Mouse (Mus musculus) lung, embryonic 14.5 days (tissue): Measurements from ENCODE around the gene Slc29a3. TPM values are rescaled to one million over a fixed set of nuclear protein-coding genes. Genes with fewer than 3 reads are reported as not detected.
A peak's percentile ranks its signal among the peaks of the same experiment; 100 is the strongest.

Experiments
- ATAC-seq: fragments of 200-750 bp; cut with Nextera tagmentation; 2 replicates; pipeline ENCODE4 v1.8.0; 2017; ENCODE audit warnings: mild to moderate bottlenecking, moderate TSS enrichment, moderate library complexity; ENCODE audit not compliant: insufficient read depth
- DNase-seq: peaks from one replicate; pipeline ENCODE4 v3.0.0-alpha.2; 2015
- H3K27ac ChIP-seq: fragments of 300-500 bp; sonication (generic); 2 replicates; pipeline ENCODE4 v1.5.1; 2014; ENCODE audit warnings: low read depth, mild to moderate bottlenecking, moderate library complexity
- H3K27me3 ChIP-seq: fragments of 300-500 bp; sonication (generic); 2 replicates; pipeline ENCODE4 v1.6.1; 2014; ENCODE audit warnings: low read length, control low read depth; ENCODE audit not compliant: insufficient read depth
- H3K36me3 ChIP-seq: fragments of 300-500 bp; sonication (generic); 2 replicates; pipeline ENCODE4 v1.6.1; 2014; ENCODE audit warnings: control low read depth; ENCODE audit not compliant: insufficient read depth
- H3K4me1 ChIP-seq: fragments of 300-500 bp; sonication (generic); 2 replicates; pipeline ENCODE4 v1.6.1; 2014; ENCODE audit warnings: antibody characterized with exemption, control low read depth; ENCODE audit not compliant: insufficient read depth
- H3K4me2 ChIP-seq: fragments of 300-500 bp; sonication (generic); 2 replicates; pipeline ENCODE4 v1.6.1; 2014; ENCODE audit warnings: mild to moderate bottlenecking
- H3K4me3 ChIP-seq: fragments of 300-500 bp; sonication (generic); 2 replicates; pipeline ENCODE4 v1.5.1; 2014; ENCODE audit warnings: low read depth, low read length
- H3K9ac ChIP-seq: fragments of 300-500 bp; sonication (generic); 2 replicates; pipeline ENCODE4 v1.6.1; 2014
- H3K9me3 ChIP-seq: fragments of 300-500 bp; sonication (generic); 2 replicates; pipeline ENCODE4 v1.6.1; 2016; ENCODE audit warnings: low read depth, low read length, control low read depth
- CTCF ChIP-seq: IDR thresholded peaks from 2 replicates; pipeline ENCODE4 v1.5.1; 2016; ENCODE audit warnings: antibody characterized with exemption, low read depth
- WGBS: fragments of 180-500 bp; shearing (Covaris S2); extraction: QIAGEN DNeasy Blood & Tissue Kit; methylation state at CpG from one replicate; pipeline ENCODE4 v1.1.7; 2014; 5-methylcytosine and 5-hydroxymethylcytosine counted together
- polyA plus RNA-seq: library from polyadenylated mRNA; unstranded; fragments of >200 nt; fragmentation: Nextera tagmentation; extraction: Ambion mirVana; gene quantifications from 2 replicates; pipeline ENCODE4 v1.2.1, GENCODE M21; 2014

The Slc29a3 gene
- polyA plus RNA-seq, 1 experiment from 2014 or later: 7.4 TPM

DNA sequence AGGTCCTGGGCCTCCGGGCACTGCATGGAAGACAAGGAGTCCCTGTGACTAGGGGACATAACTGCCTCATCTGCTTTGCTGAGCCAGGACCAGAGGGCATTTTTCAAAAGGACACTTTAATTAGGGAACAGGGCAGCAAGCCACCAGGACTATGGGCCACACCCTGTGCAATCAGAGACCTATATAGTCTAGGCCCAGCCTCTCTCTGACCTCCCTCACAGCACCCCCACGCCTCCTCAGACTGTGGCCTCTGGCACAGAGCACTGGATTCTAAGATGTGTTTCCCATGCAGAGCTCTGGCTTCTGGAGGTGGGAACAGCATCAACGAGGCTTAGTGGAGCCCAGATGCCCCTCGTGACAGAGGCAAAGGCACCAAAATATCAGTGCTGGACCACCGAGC lies 43.4 kb upstream of the Slc29a3 start:
- peaks cover 12% of the 10 kb centered on the region for H3K4me1 ChIP-seq
- WGBS: 70% methylated on average over 5 of the region's 5 CpGs
- no peak overlapping the region for H3K9ac ChIP-seq
- no peak for TF ChIP-seq CTCF
- no peak for DNase-seq
- no peaks in the 10 kb centered on the region for H3K27me3 ChIP-seq
- no peaks in the 10 kb centered on the region for H3K9me3 ChIP-seq
- no peak for ATAC-seq
- H3K4me3 ChIP-seq: no peak overlapping the region
- H3K27ac ChIP-seq: no peak overlapping the region
- H3K4me2 ChIP-seq: no peak overlapping the region
- H3K36me3 ChIP-seq: no peaks in the 10 kb centered on the region

DNA sequence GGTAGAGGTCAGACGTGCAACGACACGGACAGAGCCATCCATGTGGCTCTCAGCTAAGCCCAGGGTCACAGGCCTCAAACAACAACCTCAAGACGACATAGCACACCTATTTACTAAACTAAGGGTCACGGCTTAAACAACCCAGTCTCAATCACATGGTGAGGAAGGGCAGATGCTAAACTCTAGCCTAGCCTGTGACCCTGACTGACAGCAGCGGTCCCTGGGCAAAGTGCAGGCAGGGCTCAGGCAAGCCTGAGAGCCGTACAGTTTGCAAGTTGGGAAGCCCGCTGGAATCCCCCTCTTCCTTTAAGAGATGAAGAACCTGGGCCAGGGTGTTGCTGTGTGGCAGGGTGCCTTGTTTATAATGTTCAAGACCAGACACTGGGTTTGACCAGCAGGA lies 42.2 kb upstream of the Slc29a3 start:
- Histone ChIP-seq H3K9me3 (no peaks in the 10 kb centered on the region), H3K9ac (no peak overlapping the region), H3K36me3 (no peaks in the 10 kb centered on the region), H3K4me2 (no peak overlapping the region), H3K27me3 (no peaks in the 10 kb centered on the region), H3K4me1 (0 out of 2 replicates have a peak, but pooled peaks cover 2% of the 10 kb centered on the region), H3K4me3 (no peak overlapping the region), H3K27ac (no peak overlapping the region)
- WGBS: 64% methylated on average over 8 of the region's 8 CpGs
- no peak for TF ChIP-seq CTCF
- DNase-seq (no peak), ATAC-seq (no peak)

DNA sequence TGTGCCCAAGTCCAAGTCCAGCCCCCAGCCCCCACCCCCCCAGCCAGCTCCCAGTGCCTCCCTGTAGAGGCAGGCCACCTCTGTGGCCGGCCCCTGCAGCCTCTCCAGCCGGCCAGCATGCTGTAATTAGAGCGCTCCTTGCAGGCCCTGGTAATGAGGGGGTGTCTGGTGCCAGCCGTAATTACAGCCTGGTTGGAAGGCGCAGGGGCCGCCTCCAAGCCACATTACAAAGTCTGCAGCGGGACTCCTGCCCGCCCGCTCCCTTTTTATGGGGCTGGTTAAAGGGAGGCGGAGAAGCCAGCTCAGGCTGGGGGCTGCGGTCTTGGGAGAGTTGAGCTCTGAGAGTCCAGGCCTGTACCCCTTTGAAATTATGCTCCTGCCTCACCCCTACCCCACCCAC lies 41.8 kb upstream of the Slc29a3 start:
- no peaks in the 10 kb centered on the region for H3K9me3 ChIP-seq
- H3K27me3 ChIP-seq: no peaks in the 10 kb centered on the region
- H3K4me1 ChIP-seq: no peaks in the 10 kb centered on the region
- ATAC-seq: no peak
- no peaks in the 10 kb centered on the region for H3K36me3 ChIP-seq
- no peak for DNase-seq
- no peak overlapping the region for H3K9ac ChIP-seq
- WGBS: 64% methylated on average over 11 of the region's 11 CpGs
- no peak overlapping the region for H3K4me2 ChIP-seq
- no peak overlapping the region for H3K4me3 ChIP-seq
- H3K27ac ChIP-seq: no peak overlapping the region
- no peak for TF ChIP-seq CTCF

DNA sequence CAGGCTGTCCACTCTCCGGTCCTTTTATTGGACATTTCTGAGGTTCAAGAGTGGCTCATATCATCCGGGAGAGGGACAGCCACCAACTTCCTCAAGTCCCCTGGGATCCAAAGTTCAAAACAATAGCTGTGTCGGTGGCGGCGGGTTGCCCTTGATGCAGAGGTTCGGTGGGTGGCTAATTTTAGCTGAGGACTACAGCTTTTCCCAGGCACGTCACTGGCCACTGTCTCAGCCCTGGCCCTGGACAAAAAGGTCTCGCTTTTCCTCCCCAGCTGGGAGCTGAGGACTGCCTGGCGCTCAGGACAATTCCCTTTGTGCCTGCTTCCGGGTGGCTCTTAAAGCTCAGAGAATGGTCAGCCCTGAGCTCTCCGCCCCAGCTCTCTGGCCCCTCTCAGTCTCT lies 40.2 kb upstream of the Slc29a3 start:
- no peaks in the 10 kb centered on the region for H3K4me1 ChIP-seq
- peak; percentile 57 for DNase-seq

DNA sequence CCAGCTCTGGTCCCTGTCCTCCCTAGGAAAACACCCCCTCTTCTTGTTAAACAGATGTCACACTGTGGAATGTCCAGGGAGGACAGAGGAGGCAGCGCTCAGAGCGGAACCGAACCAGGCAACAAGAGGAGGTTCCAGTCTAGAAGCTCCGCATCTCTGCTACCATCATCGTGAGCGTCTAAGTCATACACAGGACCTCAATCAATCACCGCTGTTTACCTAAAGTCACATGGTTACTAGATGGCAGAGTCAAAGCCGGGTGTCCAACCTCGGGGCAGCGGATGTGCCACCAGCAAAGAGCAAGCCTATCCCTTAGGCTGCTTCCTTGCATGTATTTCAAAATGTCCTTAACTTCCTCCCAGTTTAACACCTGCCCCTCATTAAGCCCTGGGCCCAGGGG lies 39.8 kb upstream of the Slc29a3 start:
- no peaks in the 10 kb centered on the region for H3K36me3 ChIP-seq
- peak; percentile 48 for DNase-seq
- no peak for TF ChIP-seq CTCF
- H3K9ac ChIP-seq: no peak overlapping the region
- H3K4me1 ChIP-seq: no peaks in the 10 kb centered on the region
- no peak overlapping the region for H3K4me2 ChIP-seq
- H3K27me3 ChIP-seq: no peaks in the 10 kb centered on the region
- WGBS: 28% methylated on average over 10 of the region's 10 CpGs
- H3K4me3 ChIP-seq: no peak overlapping the region
- peak; percentile 12; the same call in 1 of the 2 replicates for ATAC-seq
- H3K27ac ChIP-seq: no peak overlapping the region
- H3K9me3 ChIP-seq: no peaks in the 10 kb centered on the region

More for the DNA sequence above, 40.2 kb upstream of the Slc29a3 start:
- H3K9me3 ChIP-seq: no peaks in the 10 kb centered on the region
- TF ChIP-seq CTCF: no peak
- H3K36me3 ChIP-seq: no peaks in the 10 kb centered on the region
- WGBS: 19% methylated on average over 11 of the region's 11 CpGs
- H3K4me3 ChIP-seq: no peak overlapping the region
- H3K4me2 ChIP-seq: 0 out of 2 replicates have a peak overlapping the region, but pooled peaks have one; percentile 3
- no peak overlapping the region for H3K9ac ChIP-seq
- H3K27me3 ChIP-seq: no peaks in the 10 kb centered on the region
- peak overlapping the region; percentile 58; the same call in 1 of the 2 replicates for H3K27ac ChIP-seq
- ATAC-seq: 0 out of 2 replicates have a peak, but pooled peaks have one; percentile 35

DNA sequence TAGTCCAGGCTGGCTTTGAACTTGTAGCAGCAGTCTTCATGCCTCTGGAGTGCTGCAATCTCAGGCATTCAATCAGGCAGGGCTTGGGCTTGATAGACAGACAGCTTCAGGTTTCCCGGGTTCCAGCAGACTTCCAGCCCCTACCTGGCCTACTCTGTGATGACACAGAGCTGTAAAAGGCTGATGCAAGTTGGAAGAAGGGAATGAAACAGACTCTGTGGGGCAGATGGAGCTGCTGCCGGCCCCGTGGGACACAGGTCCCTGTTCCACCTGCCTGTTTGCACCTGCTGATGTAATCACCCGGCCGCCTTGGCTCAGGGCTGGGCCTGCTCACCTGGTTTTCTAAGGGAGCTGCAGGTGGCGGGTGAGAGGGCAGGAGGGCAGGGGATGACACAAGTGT lies 38.3 kb upstream of the Slc29a3 start:
- no peak for DNase-seq
- ATAC-seq: no peak
- H3K4me3 ChIP-seq: no peak overlapping the region
- H3K36me3 ChIP-seq: no peaks in the 10 kb centered on the region
- H3K9me3 ChIP-seq: no peaks in the 10 kb centered on the region
- TF ChIP-seq CTCF: no peak
- 75% methylated on average over 6 of the region's 6 CpGs for WGBS
- H3K27ac ChIP-seq: no peak overlapping the region
- no peaks in the 10 kb centered on the region for H3K27me3 ChIP-seq
- H3K9ac ChIP-seq: no peak overlapping the region
- H3K4me2 ChIP-seq: no peak overlapping the region
- H3K4me1 ChIP-seq: no peaks in the 10 kb centered on the region

DNA sequence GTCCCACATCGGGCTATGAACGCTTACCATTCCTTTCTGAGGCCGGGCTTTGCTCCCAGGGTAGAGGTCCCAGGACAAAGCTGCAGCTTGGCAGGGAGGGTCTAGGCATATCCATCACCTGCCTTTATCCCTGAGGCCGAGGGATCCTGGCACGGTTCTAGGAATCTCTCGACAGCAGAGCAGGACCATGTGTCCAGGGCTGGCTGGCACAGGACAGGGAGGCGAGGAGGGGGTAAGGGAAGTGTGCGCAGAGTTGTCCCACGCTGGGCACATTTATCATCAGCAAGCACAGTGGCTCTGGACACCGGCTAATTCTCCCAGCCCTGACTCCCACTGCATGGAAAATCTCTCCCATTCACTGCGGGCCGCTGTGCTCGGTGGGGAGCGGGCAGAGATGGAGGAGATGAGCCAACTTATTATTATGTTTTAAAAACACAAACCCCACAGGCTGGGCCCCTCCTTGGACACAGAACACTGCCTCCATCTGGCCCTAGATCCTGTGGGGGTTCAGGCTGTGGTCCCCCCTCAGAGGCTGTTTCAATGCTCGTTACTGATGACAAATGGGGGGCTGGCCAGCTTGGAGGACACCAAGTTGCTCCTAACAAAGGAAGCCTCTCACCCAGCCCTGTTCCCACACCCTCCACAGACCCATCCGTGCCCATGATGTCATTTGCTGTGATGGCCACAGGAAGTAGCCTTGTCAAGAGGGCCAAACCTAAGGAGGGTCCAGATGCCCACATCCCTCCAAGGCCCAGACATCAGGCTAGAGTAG lies 34.9 kb upstream of the Slc29a3 start:
- no peaks in the 10 kb centered on the region for H3K27me3 ChIP-seq
- no peaks in the 10 kb centered on the region for H3K4me1 ChIP-seq
- H3K36me3 ChIP-seq: peaks cover 4% of the 10 kb centered on the region; the same call in 1 of the 2 replicates
- no peak overlapping the region for H3K4me2 ChIP-seq
- H3K27ac ChIP-seq: no peak overlapping the region
- no peaks in the 10 kb centered on the region for H3K9me3 ChIP-seq
- no peak overlapping the region for H3K4me3 ChIP-seq
- no peak for TF ChIP-seq CTCF
- no peak overlapping the region for H3K9ac ChIP-seq
- ATAC-seq (no peak), DNase-seq (no peak)
- whole genome bisulfite sequencing: 74% methylated on average over 16 of the region's 16 CpGs
